Mouse (Mus musculus) layer of hippocampus, postnatal 14 days (tissue): ENCODE data around the gene Uba5. TPM values are rescaled to one million over a fixed set of nuclear protein-coding genes. Genes with fewer than 3 reads are reported as not detected.

ENCODE experiments used
- DNase-seq, 2 experiments: peaks; one replicate each; pipeline ENCODE4 v3.0.0; 2021 to 2022; ENCODE audit warnings: low spot score in 2 of 2, mixed read lengths in 1 of 2
- long read RNA-seq, 2 experiments: library from polyadenylated mRNA; stranded (forward); transcript quantifications; one replicate each; pipeline ENCODE4 v2.0.0; 2021
- total RNA-seq, 2 experiments: library from RNA; stranded (reverse); gene quantifications; 2 replicates each; pipeline ENCODE4 v1.2.3; 2021

Gene Uba5
- 10 to 100 TPM; 39.3 to 42.4 TPM for total RNA-seq
- long read RNA-seq, experiment 1, transcript Uba5-201 (12 exons, 2,404 nt), result major isoform, 41 of 48 reads
- long read RNA-seq, experiment 1, partial matches to known transcripts, result 1 of 48 reads
- long read RNA-seq, experiment 1, other reads (novel, unspliced or antisense), result 6 of 48 reads
- long read RNA-seq, experiment 2, transcript Uba5-201 (12 exons, 2,404 nt), result major isoform, 70 of 78 reads
- long read RNA-seq, experiment 2, partial matches to known transcripts, result 2 of 78 reads
- long read RNA-seq, experiment 2, other reads (novel, unspliced or antisense), result 6 of 78 reads

DNA sequence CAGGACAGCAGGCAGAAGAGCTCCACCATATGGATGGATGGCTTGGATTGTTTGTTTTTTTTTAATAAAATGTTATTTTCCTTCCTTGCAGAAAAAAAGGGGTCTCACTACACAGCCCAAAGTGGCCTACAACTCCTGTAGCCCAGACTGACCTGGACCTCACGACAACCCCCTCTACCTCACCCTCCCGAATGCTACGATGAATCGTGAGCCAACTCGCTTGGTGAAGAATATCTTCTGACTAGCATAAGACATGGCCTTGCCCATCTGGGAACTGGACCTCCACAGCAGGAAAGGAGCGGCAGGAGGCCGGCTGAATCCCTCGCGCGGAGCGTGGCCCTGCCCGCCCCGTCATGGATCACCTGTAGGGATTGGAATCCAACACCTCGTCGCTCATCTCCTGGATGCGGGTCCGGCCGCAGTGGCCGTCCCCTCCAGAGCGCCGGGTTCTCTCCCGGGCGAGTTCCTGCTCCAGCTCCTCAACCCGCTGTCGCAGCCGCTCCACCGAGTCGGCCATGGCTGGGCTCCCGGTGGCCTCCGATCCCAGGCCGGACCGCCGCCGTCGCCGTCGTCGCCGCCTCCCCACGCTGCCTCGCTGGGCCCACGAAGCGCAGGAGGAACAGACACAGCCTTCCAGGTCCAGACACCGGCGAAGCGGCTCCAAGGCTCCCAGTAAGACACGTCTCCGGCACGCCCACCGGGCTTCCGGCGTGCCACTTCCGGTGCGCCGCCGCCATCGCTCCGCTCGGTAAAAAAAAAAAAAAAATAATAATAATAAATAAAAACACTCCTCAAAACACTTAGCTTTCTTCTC, at the start of gene Uba5:
Gene Uba5, minus strand, starts transcription at position 705 of the 814 bp plus-strand sequence.
- DNase-seq, result no peak

DNA sequence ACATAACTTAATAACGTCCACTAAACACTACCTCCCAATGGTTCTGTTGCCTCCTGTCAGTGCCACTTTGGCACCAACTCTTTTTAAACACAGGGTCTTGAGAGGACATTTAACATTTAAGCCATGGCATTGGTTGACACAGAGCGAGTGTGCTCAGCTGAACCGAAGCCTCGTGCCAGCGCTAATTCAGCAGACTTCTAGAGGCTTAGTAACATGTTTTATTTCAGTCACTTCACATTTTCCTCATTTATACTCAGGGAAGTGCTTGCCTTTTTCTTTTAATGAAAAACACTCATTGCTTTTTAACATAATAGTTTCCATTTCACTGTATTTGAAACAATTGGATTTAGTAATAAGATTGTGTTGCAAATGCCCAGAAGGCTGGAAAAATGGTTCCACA, 46.2 kb upstream of the Uba5 start:
- no peak for DNase-seq

DNA sequence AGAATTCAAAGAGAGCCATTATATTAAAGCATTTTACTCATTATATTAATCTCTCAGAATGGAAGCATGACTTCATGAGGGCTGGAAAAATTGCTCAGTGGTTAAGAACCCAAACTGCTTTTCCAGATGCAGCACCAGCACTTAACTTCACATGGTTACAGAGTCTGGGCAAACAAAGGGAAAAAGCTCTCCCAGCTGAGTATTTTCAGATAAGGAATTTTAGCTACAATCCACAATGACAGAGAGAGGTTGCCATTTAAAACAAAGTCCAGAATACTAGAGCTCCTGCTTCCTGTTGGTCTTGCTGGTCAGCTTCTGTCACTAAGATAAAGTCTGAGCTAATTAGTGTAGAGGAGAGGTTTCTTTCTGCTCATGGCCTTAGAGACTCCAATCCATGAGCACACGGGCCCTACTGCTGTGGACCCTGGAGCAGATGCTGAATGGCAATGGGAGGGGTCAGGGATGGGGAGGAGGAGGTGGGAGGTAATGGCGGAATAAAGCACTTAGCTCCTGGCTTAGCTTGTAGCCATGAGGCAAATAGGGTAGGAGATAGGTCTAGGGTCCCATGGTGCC, 45.7 kb upstream of the Uba5 start:
- DNase-seq, result no peak

DNA sequence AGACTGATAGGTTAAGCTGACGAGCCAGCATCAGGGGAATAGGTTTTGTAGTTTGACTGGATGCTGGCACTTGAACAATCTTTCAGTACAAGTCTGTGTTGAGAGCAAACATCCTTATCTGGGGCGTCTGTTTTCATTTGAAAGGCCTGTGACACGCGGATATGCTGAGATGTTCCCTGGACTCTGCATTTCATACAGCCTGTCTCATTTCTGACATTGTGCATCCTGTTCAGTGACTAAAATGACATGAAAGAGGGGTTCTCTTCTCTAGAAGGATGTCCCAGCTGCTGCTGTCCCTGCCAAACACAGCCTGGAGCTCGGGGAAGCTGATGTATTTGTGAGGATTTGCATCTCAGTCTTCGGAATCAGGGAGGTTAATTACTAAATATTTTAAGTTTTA, 44.5 kb upstream of the Uba5 start:
- DNase-seq, result no peak

DNA sequence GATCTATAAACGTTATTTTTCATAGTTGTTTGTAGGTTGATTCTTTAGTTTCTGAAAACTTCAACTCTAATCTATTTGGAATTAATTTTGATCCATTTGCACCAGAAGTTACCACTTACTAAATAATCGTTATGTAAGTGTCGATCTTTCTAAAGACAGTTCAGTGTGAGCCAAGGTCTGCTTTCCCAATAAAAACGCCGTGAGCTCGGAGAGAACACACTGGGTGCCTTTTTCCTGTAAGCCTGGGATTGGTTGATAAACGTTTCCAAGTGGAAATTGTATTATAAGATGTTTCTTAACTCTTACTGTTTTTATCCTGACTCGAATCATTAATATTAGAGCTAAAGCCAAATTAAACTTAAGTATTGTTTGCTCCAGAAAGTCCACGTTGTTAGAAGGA, 44.0 kb upstream of the Uba5 start:
- DNase-seq, result no peak

DNA sequence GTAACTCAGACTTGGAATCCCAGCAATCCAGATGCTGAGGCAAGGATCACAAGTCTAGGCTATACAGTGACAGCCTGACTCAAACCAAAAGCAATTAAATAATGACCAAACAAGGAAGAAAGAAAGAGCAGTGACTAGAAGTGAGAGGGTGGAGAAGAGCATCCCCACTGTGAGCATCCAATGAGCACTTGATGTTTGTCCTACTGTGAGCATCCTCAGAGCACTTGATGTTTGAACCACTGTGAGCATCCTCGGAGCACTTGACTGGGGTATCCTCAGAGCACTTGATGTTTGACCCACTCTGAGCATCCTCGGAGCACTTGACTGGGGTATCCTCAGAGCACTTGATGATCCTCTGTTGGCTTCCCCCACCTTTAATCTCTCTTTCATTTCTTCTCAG, 42.1 kb upstream of the Uba5 start:
- DNase-seq, result no peak

DNA sequence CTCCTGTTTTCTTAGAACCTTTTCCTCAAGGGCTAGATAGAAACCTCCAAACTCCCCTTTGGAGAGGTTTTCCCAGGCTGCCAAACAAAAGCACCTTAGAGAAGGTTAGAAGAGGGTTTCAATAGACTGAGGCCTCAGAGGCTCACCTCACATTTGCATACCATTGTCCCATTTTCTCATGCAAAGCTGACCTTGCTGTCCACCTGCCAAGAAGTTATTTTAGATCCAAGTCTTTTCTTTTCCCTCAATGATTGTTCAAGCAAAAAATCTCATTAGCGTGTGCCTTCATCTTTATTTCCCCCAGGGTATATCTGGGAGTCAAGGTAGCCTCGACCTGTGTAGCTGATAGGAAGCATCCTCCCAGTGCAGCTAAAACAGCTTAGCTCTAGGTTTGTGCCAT, 40.0 kb upstream of the Uba5 start:
- DNase-seq, result no peak

DNA sequence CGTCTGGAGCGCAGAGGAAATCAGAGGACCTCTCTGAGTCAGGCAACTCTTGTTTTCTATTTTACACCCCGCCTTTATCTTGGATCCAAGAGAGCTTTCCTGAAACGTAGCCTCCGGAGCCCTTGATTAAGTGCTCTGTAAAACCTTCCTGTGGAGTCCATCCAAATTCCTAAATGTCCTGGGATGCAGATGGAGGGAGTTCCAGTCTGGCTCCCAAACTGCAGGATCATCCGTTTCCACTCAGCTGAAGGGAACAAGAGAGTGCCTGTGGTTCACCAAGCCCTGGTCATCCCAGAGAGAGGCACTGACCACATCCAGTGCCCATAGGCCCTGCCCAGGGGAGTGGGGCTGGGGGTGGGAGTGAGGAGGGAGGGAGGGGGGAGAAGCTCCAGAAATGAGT, 39.4 kb upstream of the Uba5 start:
- DNase-seq, result no peak

DNA sequence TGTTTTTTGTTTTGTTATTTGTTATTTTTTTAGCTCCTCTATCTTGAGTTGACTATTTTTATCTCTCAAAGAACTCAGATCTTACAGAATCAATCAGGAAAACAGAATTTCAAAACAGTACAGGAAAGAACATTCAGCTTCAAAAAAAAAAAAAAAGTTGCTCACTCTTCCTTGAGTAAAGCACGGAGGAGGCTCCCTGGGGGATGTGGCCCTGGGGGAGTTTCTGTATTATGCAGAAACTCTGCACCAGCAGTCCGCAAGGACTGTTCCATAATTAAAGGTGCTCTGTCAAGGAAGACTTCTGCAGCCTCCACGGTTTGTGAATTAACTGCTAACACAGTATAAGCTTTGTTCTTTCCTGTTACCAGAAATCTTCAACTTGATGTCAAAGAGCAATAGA, 38.5 kb upstream of the Uba5 start:
- DNase-seq, result no peak

DNA sequence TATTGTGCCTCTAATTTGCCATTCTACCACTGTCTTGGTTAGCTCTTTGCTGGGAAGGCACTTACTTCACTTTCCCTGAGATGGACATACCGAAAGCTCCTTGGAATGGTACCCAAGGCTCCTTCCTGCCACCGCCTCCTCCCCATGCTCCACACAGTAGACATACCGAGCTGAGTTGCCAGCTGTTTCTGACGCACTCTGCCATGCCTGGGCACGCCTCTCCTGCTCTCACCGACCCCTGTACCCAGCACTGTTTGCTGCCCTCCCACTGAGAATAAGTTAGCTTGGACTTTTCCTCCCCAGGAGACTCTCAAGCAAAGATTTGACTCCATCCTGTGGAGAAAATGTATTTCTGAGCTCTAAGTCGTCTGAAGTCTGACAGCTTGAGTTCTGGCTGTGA, 37.9 kb upstream of the Uba5 start:
- no peak for DNase-seq

DNA sequence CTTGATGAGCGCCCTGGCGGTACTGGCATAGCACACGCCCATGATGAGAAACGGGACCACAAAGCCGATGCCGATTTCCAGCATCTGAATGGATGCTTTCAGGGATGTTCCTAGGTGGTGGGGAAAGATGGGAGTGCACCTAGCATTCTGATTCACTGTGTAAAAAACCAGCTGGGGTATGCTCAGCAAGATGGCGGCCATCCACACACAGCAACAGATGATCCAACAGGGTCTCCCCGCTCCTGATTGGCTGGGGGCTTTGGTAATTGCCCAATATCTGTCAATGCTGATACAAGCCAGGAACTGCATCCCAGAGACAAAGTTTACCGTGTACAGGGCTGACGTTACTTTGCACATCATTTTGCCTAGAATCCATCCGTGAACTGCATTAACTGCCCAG, 36.1 kb upstream of the Uba5 start:
- no peak for DNase-seq

DNA sequence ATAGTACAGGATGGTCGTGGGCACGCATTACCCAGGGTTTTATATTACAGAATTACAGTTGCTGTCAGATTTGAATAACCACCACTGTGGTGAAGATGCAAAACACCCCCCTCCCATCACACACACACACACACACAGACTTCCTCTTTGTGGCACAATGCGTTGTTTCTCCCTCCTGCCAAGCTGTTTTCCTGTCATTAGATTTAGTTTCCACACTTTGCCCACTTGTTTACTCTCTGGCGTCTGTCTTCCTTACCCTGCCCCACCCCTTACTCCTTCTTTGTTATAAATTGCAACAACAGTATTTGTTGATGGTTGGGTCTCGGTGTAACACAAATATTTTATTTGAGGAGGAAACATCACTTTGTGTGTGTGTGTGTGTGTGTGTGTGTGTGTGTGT, 35.3 kb upstream of the Uba5 start:
- no peak for DNase-seq

DNA sequence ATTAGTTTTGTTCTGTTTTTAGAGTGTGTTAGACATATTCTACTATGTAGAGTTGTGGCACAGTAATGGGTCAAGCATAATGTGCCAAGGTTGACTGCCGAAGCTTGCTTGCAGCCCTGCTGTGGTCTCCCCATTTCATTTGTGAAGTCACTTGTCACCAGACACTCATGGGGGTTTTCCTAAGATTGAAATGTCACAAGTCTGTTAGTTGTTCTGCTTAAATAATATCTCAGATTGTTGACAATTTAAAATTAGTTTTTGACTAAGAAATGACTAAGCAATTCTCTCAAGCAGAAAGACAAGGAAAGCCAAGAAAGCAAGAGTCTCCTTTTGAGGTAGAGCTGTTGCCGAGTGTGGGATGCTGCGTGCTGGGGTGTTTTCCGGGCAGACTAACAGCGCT, 30.0 kb upstream of the Uba5 start:
- no peak for DNase-seq

DNA sequence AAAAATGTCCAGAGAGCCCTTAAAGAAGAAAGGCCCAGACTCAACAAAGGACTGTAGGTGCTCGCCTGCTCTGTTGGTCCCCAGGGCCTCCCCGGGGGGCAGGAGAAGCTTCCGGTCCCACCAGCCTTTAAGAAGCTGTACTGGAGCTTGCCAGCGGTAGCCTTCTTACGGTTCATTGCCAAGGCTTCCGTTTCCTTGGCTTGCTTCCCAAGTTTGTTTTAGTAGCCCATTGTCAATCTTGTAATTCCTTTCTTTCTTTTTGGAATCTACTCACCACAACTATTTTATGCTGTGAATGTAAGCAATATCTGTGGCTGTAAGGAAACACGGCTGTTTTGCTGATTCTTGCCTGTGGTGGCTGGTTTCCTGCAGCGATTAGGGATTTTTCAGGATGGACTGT, 25.6 kb upstream of the Uba5 start:
- peak in 1 of 2 experiments; percentile 26 for DNase-seq

DNA sequence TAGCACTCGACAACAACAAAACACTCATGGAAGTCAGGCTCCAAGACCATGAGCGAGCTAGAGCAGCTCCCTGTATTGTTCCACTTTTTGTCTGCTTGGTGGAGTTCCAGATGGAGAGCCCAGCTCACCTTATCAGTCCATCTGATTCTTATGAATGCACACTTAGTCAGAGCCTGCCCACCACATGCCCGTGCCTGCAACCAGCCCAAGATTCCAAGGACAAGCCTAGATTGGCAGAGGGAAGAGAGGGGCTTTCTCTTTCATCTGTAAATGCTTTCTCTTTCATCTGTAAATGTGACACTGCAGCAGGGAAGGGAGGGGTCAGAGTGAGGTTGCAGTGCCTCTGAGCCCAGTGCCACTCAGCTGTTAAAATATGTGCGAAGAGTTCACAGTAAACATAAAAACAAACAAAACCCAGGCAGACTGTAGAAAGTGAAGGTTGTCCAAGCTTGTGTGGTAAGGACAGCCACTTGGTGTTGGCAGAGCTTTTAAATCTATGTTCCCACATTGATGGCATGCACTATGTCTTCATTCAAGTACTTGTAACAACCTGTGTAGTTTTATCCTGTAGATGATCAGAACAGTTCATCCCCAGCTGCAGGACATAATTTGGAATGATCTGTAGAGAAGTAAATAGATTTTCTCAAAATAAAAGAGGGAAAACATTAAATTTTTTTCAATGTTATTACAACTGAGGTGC, 22.9 kb upstream of the Uba5 start:
- DNase-seq, result no peak

DNA sequence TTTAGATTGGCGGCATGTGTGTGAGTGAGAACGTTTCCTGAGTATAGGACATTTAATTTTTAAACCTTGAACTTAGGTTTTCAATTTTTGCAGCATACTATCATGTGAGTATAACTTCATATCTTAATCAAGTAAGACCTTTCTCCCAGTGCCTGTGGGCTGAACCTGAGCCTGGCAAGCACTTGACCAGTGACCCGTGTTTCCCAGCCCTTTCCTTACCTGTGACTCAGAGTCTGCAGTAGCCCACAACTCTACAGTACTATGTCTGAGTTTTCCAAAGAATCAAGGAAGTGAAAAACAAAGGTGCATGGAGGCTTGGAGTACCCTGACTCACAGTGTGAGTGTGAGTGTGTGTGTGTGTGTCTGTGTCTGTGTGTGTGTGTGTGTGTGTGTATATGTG, 17.1 kb upstream of the Uba5 start:
- no peak for DNase-seq

DNA sequence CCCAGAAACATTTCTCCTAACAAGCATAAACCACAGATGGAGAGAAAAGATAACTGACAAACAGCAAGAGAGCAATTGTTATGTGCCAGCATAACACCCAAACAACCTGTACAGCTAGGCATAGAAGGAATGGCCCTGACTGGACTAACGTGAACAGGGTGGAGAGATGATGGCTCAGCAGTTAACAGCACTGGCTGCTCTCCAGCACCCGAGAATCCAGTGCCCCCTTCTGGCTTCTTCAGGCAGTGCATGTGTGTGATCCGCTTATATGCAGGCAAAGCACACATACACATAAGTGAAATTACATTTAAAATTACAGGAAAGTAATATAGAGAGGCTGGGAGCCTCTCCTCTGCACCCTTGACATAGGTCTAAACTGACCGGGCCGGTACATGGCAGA, 16.4 kb upstream of the Uba5 start:
- DNase-seq, result peak; percentile 41 to 50

DNA sequence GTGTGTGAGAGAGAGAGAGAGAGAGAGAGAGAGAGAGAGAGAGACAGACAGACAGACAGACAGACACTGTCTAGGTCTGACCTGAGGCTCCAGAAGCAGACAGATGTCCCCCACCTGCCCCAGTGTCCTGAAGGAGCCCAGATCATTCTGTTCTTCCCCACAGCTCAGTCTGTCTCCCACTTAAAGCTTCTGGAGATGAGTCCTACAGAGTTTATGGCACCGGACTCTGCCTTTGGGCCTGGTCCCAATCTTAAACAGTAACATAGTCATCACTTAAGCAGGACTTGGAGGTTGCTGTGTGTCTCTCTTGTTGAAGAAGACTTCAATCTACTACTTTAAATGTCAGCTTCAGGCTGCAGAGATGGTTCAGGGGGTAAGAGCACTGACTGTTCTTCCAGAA, 15.8 kb upstream of the Uba5 start:
- no peak for DNase-seq

DNA sequence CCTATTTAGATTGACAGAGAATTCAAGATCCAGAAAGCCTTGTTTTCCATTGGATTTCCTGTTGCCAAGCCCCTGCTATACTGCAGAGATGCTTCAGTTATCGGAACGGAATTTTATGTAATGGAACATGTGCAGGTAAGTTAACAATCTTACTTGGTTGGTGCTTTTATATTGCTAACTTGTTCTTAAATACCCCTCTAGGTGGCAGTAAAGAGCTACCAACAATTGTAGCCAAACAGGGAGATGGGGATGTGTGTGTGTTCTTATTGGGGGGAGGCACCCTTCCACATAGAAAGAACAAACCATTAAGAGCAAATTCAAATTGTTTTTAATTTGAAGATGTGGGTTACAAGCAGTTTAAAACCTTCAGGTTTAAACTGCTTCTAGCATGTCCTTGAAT, 12.9 kb upstream of the Uba5 start:
- peak in 1 of 2 experiments; percentile 18 for DNase-seq

DNA sequence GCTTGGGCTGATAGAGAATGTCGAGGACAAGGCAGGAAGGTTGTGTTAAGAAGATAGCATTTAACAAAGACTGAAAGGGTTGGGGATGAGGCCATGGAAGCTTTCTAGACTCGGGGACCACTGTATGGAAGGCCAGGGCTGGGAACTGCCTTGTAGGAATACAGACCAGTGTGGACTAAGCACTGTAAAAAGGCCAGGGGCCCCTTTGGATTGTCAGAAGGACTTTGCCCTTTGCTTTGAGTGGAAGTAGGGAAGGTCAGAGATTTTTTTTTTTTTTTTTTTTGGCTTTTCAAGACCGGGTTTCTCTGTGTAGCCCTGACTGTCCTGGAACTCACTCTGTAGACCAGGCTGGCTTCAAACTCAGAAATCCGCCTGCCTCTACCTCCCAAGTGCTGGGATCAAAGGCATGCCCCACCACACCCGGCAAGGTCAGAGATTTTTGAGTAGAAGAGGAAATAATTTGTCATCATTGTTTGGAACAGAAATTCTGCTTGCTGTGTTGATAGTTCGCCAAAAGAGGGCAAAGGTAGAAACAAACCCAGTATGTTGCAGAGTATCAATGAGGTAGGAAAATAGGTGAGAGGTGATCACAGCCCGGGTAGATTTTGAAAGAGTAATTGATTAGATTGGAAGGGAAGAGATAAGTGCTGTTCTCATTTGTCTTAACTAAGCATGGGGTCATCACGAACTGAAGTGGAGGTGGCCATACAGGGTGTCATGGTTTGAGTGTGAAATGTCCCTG, 8.1 kb upstream of the Uba5 start:
- DNase-seq, result no peak

DNA sequence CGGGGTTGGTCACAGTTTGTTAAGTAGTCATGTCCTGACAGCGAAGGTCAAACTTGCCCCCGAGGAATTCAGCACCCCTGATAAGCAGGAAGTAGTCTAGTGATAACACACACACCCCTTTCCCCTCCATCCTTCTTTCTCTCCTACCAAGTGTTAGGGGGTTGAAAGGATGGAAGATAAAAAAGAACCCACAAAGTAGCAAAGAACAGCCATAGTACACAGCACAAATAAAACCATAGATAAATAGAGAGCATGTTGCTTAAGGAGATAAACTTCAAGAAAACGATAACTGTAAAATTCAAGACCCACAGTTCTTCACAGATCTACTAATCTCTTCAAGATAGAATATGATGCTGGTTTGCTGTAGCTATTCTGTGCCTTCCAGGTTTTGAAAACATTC, 7.3 kb upstream of the Uba5 start:
- no peak for DNase-seq
